Mouse (Mus musculus) activated CD4-positive, CD25-positive, alpha-beta regulatory T cell, adult 4 months (primary cell): ENCODE data around the gene Patz1. TPM values are rescaled to one million over a fixed set of nuclear protein-coding genes. Genes with fewer than 3 reads are reported as not detected.

Experiments
- polyA plus RNA-seq, 2 experiments: library from polyadenylated mRNA; unstranded; fragments of 100-300 nt; shearing (Covaris generic); gene quantifications; one replicate each; pipeline ENCODE4 v1.2.1; 2017

Gene Patz1
- polyA plus RNA-seq, 2 experiments from 2014 or later = 13.3 to 15.6 TPM

Other genes with a start within 250 kb of the Patz1 start
- gene Sfi1, start 95.4 kb upstream of the Patz1 start, polyA plus RNA-seq = 10 to 100 TPM; 33.1 to 45.9 TPM
- gene Eif4enif1, start 86.5 kb upstream of the Patz1 start, polyA plus RNA-seq = 10 to 100 TPM; 53.6 to 62.8 TPM
- 100 to 1,000 TPM; 166 to 178 TPM for gene Drg1, start 22.5 kb upstream of the Patz1 start, polyA plus RNA-seq
- gene Pik3ip1, start 41.5 kb downstream of the Patz1 start, polyA plus RNA-seq = 10 to 100 TPM; 32.9 to 53.5 TPM
- gene Limk2, start 120.3 kb downstream of the Patz1 start, polyA plus RNA-seq = 10 to 100 TPM; 77.7 to 78.9 TPM
- 10 to 100 TPM; 17.6 to 18.9 TPM for gene Rnf185, start 163.5 kb downstream of the Patz1 start, polyA plus RNA-seq
- under 1 TPM; 0.22 to 0.42 TPM for gene Pla2g3, start 199.4 kb downstream of the Patz1 start, polyA plus RNA-seq
- not detected for gene Inpp5j, start 215.9 kb downstream of the Patz1 start, polyA plus RNA-seq
- 1 to 10 TPM; 5.2 to 8.0 TPM for gene Selenom, start 225.8 kb downstream of the Patz1 start, polyA plus RNA-seq